ENCODE assay signal across 26 mouse cellular contexts in the genomic region with DNA sequence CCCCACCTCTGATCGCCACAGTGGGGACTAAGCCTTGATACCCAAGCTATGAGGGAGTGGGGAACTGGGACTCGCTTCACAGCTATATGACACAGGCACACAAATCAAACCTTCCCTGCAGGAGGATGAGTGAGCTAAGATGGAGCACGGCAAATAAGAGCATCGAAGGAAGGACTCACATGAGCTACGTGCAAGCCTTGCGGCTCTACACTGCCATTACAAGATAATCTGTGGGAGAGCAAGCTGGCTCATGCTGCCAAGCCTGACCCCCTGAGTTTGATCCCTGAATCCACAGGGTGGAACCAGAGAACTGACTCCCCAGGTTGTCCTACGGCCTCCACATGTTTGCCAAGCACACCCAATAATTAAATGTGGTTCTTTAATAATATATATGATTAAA.
"Had no signal": no experiment of that assay in that cellular context is flagged by ENCODE, and none has a peak within 500 bp of the region (broad histone marks: within the 10 kb centered on the region; RNA-seq: fewer than 3 reads in every experiment).

No protein-coding gene starts in this region.

- DNase-seq: gastrocnemius, adult 2 months; gastrocnemius, postnatal 10 days; gastrocnemius, postnatal 25 days; heart, adult 18-20 months; heart, postnatal 10 days; heart, postnatal 4 days; kidney, adult 11 months; kidney, adult 2 months; kidney, adult 9 months; kidney, postnatal 14 days; kidney, postnatal 36 days; layer of hippocampus, adult 9-11 months; layer of hippocampus, postnatal 36 days; left cerebral cortex, postnatal 4 days had no signal

- H3K4me2 ChIP-seq: heart, embryonic 12.5 days; hindbrain, embryonic 12.5 days; hindbrain, embryonic 14.5 days; kidney, embryonic 15.5 days; limb, embryonic 13.5 days; limb, embryonic 15.5 days; liver, embryonic 12.5 days had no signal

- H3K9me3 ChIP-seq: heart, embryonic 10.5 days; heart, embryonic 12.5 days; hindbrain, embryonic 10.5 days; hindbrain, embryonic 12.5 days; kidney, embryonic 15.5 days; limb, embryonic 13.5 days; limb, embryonic 15.5 days; liver, embryonic 12.5 days had no signal

- H3K36me3 ChIP-seq: heart, embryonic 10.5 days; heart, embryonic 12.5 days; hindbrain, embryonic 10.5 days; hindbrain, embryonic 12.5 days; kidney, embryonic 15.5 days; limb, embryonic 13.5 days; limb, embryonic 15.5 days; liver, embryonic 12.5 days had no signal

- H3K27me3 ChIP-seq: kidney, embryonic 15.5 days; limb, embryonic 13.5 days; limb, embryonic 15.5 days had no signal

- H3K4me1 ChIP-seq: kidney, embryonic 15.5 days; liver, embryonic 12.5 days had no signal

- H3K9ac ChIP-seq: heart, embryonic 12.5 days; hindbrain, embryonic 12.5 days; hindbrain, embryonic 14.5 days; kidney, embryonic 15.5 days; limb, embryonic 13.5 days; limb, embryonic 15.5 days; liver, embryonic 12.5 days had no signal

- H3K27ac ChIP-seq: gastrocnemius, adult 2 months; heart, embryonic 10.5 days; hindbrain, embryonic 10.5 days; hindbrain, embryonic 12.5 days; hindbrain, embryonic 14.5 days; kidney, embryonic 15.5 days; kidney, postnatal 0 days; limb, embryonic 13.5 days; limb, embryonic 15.5 days; liver, embryonic 12.5 days had no signal

- H3K4me3 ChIP-seq: gastrocnemius, adult 2 months; heart, embryonic 10.5 days; heart, embryonic 12.5 days; hindbrain, embryonic 10.5 days; hindbrain, embryonic 12.5 days; kidney, embryonic 15.5 days; limb, embryonic 13.5 days; limb, embryonic 15.5 days; liver, embryonic 12.5 days had no signal

- ATAC-seq: hindbrain, embryonic 16.5 days; intestine, embryonic 16.5 days; liver, embryonic 12.5 days had no signal
